Mouse (Mus musculus): ENCODE data around the gene Tfr2.

DNA sequence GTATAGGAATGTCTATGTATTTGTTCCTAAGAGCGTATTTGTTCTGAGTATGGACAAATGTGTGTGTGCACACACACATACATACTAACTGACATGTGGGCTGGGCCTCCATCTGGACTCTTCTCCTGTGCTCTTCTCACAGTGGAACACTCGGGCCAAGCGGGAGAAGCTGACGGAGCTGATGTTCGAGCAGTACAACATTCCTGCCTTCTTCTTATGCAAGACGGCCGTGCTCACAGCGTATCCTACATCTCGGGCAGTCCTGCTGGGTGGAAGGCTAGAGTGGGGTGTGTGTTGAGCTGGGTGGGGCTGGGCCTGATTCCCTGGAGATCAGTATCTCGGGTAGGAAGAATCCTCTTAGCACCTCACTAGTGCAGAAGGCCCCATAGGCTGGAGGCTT lies 6.7 kb upstream of the Tfr2 start:
- TF ChIP-seq GATA2 (IDR thresholded peaks at IDR 0.05; ENCODE audit: borderline replicate concordance, low read depth, low read length) (no peak), CTCF (IDR thresholded peaks at IDR 0.05; ENCODE audit: low read depth, low read length) (no peak), TAL1 (conservative IDR thresholded peaks at IDR 0.05; ENCODE audit: low read depth, low read length) (no peak), GATA1 (IDR thresholded peaks at IDR 0.05; ENCODE audit: borderline replicate concordance, low read length) (no peak)
